Mouse (Mus musculus) liver, adult 2 months (tissue): ENCODE data around the gene Mgat5b. TPM values are rescaled to one million over a fixed set of nuclear protein-coding genes. Genes with fewer than 3 reads are reported as not detected.
A peak's percentile ranks its signal among the peaks of the same experiment; 100 is the strongest.

Source experiments
- DNase-seq: peaks from one replicate; pipeline ENCODE4 v3.0.0-alpha.2; 2011; ENCODE audit warnings: low read depth, low spot score; ENCODE audit errors: extremely low read depth
- H3K27ac ChIP-seq: fragments of 200-500 bp; replicated peaks from 2 replicates; pipeline ENCODE4 v1.5.1; 2012; ENCODE audit warnings: low read depth, mild to moderate bottlenecking, control low read depth, inconsistent platforms, low read length; ENCODE audit not compliant: insufficient read depth
- H3K27me3 ChIP-seq: fragments of 200-500 bp; 2 replicates; pipeline ENCODE4 v1.6.1; 2012; ENCODE audit warnings: mild to moderate bottlenecking, moderate library complexity, low read length, inconsistent platforms; ENCODE audit not compliant: control insufficient read depth, insufficient read depth
- H3K36me3 ChIP-seq: fragments of 200-500 bp; 2 replicates; pipeline ENCODE4 v1.6.1; 2012; ENCODE audit warnings: low read length, inconsistent platforms; ENCODE audit not compliant: control insufficient read depth, insufficient read depth
- H3K4me1 ChIP-seq: fragments of 200-500 bp; 2 replicates; pipeline ENCODE4 v1.6.1; 2011; ENCODE audit warnings: low read length; ENCODE audit not compliant: control insufficient read depth, insufficient read depth
- H3K4me3 ChIP-seq: fragments of 200-500 bp; 2 replicates; pipeline ENCODE4 v1.5.1; 2011; ENCODE audit warnings: low read depth, mild to moderate bottlenecking, control low read depth, low read length, moderate library complexity; ENCODE audit not compliant: insufficient read depth
- H3K79me2 ChIP-seq: fragments of 200-500 bp; 2 replicates; pipeline ENCODE4 v1.6.1; 2012; ENCODE audit warnings: inconsistent platforms, mild to moderate bottlenecking, low read length, moderate library complexity; ENCODE audit not compliant: control insufficient read depth, insufficient read depth
- H3K9ac ChIP-seq: fragments of 200-500 bp; 2 replicates; pipeline ENCODE4 v1.6.1; 2012; ENCODE audit warnings: low read depth, mild to moderate bottlenecking, control low read depth, inconsistent platforms, low read length
- CTCF ChIP-seq: fragments of 200-500 bp; IDR thresholded peaks from 2 replicates; pipeline ENCODE4 v1.5.1; 2011; ENCODE audit warnings: low read depth, low read length, control low read depth
- POLR2A ChIP-seq: fragments of 200-500 bp; IDR thresholded peaks from 2 replicates; pipeline ENCODE4 v1.6.1; 2011; ENCODE audit warnings: low read length, control low read depth; ENCODE audit not compliant: insufficient read depth; ENCODE audit errors: extremely low read depth
- WGBS: fragments of 180-500 bp; shearing (Covaris S2); methylation state at CpG from one replicate; pipeline ENCODE4 v1.1.7; 2018; 5-methylcytosine and 5-hydroxymethylcytosine counted together
- polyA plus RNA-seq: library from polyadenylated mRNA; depleted of rRNA; stranded (reverse); fragments of >200 nt; gene quantifications from 2 replicates; pipeline ENCODE4 v1.2.3, GENCODE M21; 2012
- total RNA-seq: library from RNA; depleted of rRNA; stranded (reverse); fragments of >200 nt; gene quantifications from 2 replicates; pipeline ENCODE4 v1.2.3, GENCODE M21; 2014

Gene Mgat5b
- total and polyA plus RNA-seq, 2 experiments: not detected

DNA sequence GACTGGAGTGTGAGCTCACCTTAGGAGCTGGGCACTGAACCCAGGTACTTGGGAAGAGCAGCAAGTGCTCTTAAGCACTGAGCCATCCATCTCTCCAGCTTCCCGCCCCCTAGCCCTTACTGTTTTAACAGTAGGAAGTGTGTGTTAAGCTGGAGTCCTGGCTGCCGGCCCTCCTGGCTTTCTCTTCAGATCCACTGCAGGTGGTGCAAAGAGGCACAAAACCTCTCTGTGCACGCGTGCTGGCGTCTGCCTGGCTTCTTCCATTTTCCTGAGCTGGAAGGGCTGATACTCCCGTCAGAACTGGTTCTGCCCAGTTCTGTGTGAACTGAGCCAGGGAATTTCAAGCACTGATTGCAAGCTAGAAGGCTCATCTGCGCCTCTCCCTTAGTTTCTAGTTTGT, 37.8 kb upstream of the Mgat5b start:
- 81% methylated on average over 7 of the region's 7 CpGs for WGBS
- no peaks in the 10 kb centered on the region for H3K4me1 ChIP-seq
- H3K27me3 ChIP-seq: no peaks in the 10 kb centered on the region

GRCm38 (mm10) chr11:116881440-116881839, 37.2 kb upstream of the Mgat5b start:
- H3K27me3 ChIP-seq: no peaks in the 10 kb centered on the region
- H3K4me3 ChIP-seq: no peak overlapping the region
- H3K9ac ChIP-seq: no peak overlapping the region
- H3K4me1 ChIP-seq: no peaks in the 10 kb centered on the region
- WGBS: 70% methylated on average over 5 of the region's 5 CpGs
- DNase-seq: no peak
- TF ChIP-seq POLR2A: no peak
- TF ChIP-seq CTCF: no peak
- H3K27ac ChIP-seq: no peak overlapping the region
- H3K36me3 ChIP-seq: no peaks in the 10 kb centered on the region
- H3K79me2 ChIP-seq: no peaks in the 10 kb centered on the region

More for the DNA sequence above, 37.8 kb upstream of the Mgat5b start:
- Histone ChIP-seq H3K79me2 (no peaks in the 10 kb centered on the region), H3K4me3 (no peak overlapping the region), H3K36me3 (no peaks in the 10 kb centered on the region), H3K27ac (no peak overlapping the region), H3K9ac (no peak overlapping the region)
- TF ChIP-seq POLR2A (no peak), CTCF (no peak)
- no peak for DNase-seq

GRCm38 (mm10) chr11:116882446-116882845, 36.2 kb upstream of the Mgat5b start:
- 89% methylated on average over 10 of the region's 10 CpGs for WGBS
- Histone ChIP-seq H3K27me3 (no peaks in the 10 kb centered on the region), H3K9ac (no peak overlapping the region), H3K36me3 (no peaks in the 10 kb centered on the region), H3K4me3 (no peak overlapping the region), H3K4me1 (no peaks in the 10 kb centered on the region), H3K27ac (no peak overlapping the region), H3K79me2 (no peaks in the 10 kb centered on the region)
- TF ChIP-seq CTCF (no peak), POLR2A (no peak)
- no peak for DNase-seq

DNA sequence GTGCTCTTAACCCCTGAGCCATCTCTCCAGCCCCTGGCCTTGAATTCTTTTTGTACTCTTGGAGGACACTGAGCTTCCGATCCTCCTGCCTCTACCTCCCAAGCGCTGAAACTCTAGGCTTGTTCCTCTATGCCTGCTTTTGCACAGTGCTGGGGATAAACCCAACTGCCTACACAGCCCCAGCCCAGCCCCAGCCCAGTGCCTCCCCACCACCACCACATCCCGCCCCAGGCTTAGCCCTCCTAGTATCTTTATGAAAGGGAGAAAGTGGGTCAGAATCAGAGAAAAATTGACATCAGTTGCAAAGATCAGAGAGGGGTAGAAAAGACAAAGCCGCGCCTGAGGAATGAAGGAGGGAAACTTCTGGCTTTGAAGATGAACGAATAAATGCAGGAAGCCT, 34.6 kb upstream of the Mgat5b start:
- no peak overlapping the region for H3K9ac ChIP-seq
- H3K27ac ChIP-seq: no peak overlapping the region
- H3K4me3 ChIP-seq: no peak overlapping the region
- no peaks in the 10 kb centered on the region for H3K27me3 ChIP-seq
- no peaks in the 10 kb centered on the region for H3K4me1 ChIP-seq
- H3K36me3 ChIP-seq: no peaks in the 10 kb centered on the region
- TF ChIP-seq POLR2A (no peak), CTCF (no peak)
- no peak for DNase-seq
- WGBS: 87% methylated on average over 6 of the region's 6 CpGs
- H3K79me2 ChIP-seq: no peaks in the 10 kb centered on the region

DNA sequence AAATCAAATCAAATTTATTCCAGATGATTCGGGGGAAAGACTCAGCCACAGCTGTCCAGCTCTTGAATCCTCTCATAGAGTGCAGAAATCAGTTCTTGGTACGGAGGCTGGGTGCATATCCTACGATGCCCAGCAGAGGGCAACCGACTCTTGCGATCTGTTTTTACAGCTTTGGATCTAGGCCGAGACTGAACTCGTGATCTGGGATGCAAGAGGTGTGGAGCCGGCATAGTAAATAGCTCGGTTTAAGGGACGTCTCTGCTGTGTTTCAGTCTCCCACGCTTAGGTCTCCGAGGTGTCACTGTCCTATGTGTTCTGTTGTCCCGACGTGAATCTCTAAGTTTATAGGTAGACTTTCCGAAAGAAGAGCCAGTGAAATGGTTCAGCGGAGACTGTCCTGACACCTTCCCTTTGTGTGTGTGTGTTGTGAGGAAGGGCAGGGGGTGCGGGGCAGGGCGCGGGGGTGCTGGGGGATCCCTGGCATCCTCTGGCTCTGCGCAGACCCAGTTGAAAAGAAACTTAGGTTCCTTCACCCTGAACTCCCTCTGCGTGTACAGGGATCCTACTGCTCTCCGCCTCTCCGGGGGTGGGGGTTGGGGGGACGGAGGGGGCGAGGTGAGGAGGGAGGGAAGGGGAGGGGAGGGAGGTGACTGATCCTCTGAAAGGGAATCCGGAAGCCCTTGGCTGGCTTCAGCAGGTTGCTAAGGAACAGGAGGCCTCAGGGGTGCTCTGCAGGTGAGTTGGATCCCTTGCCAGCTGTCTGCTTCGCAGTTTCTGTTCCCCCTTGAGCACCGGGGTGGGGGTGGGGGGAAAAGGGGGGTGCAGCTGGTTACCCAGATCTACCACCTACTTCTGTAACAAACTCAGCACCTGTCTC, 33.1 kb upstream of the Mgat5b start:
- H3K4me1 ChIP-seq: no peaks in the 10 kb centered on the region
- peak; percentile 72 for DNase-seq
- no peaks in the 10 kb centered on the region for H3K79me2 ChIP-seq
- no peak overlapping the region for H3K27ac ChIP-seq
- TF ChIP-seq POLR2A (no peak), CTCF (peak; percentile 84)
- H3K27me3 ChIP-seq: no peaks in the 10 kb centered on the region
- no peak overlapping the region for H3K9ac ChIP-seq
- 9% methylated on average over 28 of the region's 28 CpGs for WGBS
- H3K36me3 ChIP-seq: no peaks in the 10 kb centered on the region
- peak overlapping the region; percentile 6; the same call in 1 of the 2 replicates for H3K4me3 ChIP-seq

GRCm38 (mm10) chr11:116887136-116887535, 31.5 kb upstream of the Mgat5b start:
- DNase-seq: no peak
- 71% methylated on average over 5 of the region's 5 CpGs for WGBS
- Histone ChIP-seq H3K36me3 (no peaks in the 10 kb centered on the region), H3K79me2 (no peaks in the 10 kb centered on the region), H3K27me3 (no peaks in the 10 kb centered on the region), H3K27ac (no peak overlapping the region), H3K9ac (no peak overlapping the region), H3K4me3 (no peak overlapping the region), H3K4me1 (no peaks in the 10 kb centered on the region)
- TF ChIP-seq CTCF (no peak), POLR2A (no peak)
